Mouse (Mus musculus) neural tube, embryonic 11.5 days (tissue): ENCODE measurements around the gene U2surp. TPM values are rescaled to one million over a fixed set of nuclear protein-coding genes. Genes with fewer than 3 reads are reported as not detected.

Experiments
- ATAC-seq: fragments of 200-750 bp; cut with Nextera tagmentation; 2 replicates; pipeline ENCODE4 v1.8.0; 2017; ENCODE audit warnings: moderate number of reproducible peaks, mild to moderate bottlenecking, moderate TSS enrichment, moderate library complexity; ENCODE audit not compliant: insufficient read depth, low FRiP score, low TSS enrichment
- DNase-seq: peaks from one replicate; pipeline ENCODE4 v3.0.0-alpha.2; 2015; ENCODE audit warnings: low spot score
- H3K27ac ChIP-seq: fragments of 300-500 bp; sonication (generic); 2 replicates; pipeline ENCODE4 v1.5.1; 2014; ENCODE audit warnings: low read depth, mild to moderate bottlenecking, low read length
- H3K27me3 ChIP-seq: fragments of 300-500 bp; sonication (generic); 2 replicates; pipeline ENCODE4 v1.6.1; 2014; ENCODE audit warnings: mild to moderate bottlenecking, low read length, mixed read lengths; ENCODE audit not compliant: control insufficient read depth, insufficient read depth
- H3K36me3 ChIP-seq: fragments of 300-500 bp; sonication (generic); 2 replicates; pipeline ENCODE4 v1.6.1; 2014; ENCODE audit warnings: mild to moderate bottlenecking, low read length, moderate library complexity, mixed read lengths; ENCODE audit not compliant: control insufficient read depth, insufficient read depth
- H3K4me1 ChIP-seq: fragments of 300-500 bp; sonication (generic); 2 replicates; pipeline ENCODE4 v1.6.1; 2014; ENCODE audit warnings: low read length, mixed read lengths; ENCODE audit not compliant: control insufficient read depth, insufficient read depth
- H3K4me2 ChIP-seq: fragments of 300-500 bp; sonication (generic); 2 replicates; pipeline ENCODE4 v1.6.1; 2014; ENCODE audit warnings: low read depth, mild to moderate bottlenecking, moderate library complexity
- H3K4me3 ChIP-seq: fragments of 300-500 bp; sonication (generic); 2 replicates; pipeline ENCODE4 v1.5.1; 2014; ENCODE audit warnings: low read depth, low read length
- H3K9ac ChIP-seq: fragments of 300-500 bp; sonication (generic); 2 replicates; pipeline ENCODE4 v1.6.1; 2014; ENCODE audit warnings: mild to moderate bottlenecking, low read length
- H3K9me3 ChIP-seq: fragments of 300-500 bp; sonication (generic); 2 replicates; pipeline ENCODE4 v1.6.1; 2016; ENCODE audit warnings: low read length; ENCODE audit not compliant: control insufficient read depth
- WGBS: fragments of 180-500 bp; shearing (Covaris S2); extraction: QIAGEN DNeasy Blood & Tissue Kit; methylation state at CpG from one replicate; pipeline ENCODE4 v1.1.7; 2014; 5-methylcytosine and 5-hydroxymethylcytosine counted together
- polyA plus RNA-seq: library from polyadenylated mRNA; unstranded; fragments of >200 nt; fragmentation: Nextera tagmentation; extraction: Ambion mirVana; gene quantifications from 2 replicates; pipeline ENCODE4 v1.2.1, GENCODE M21; 2014

The U2surp gene
- 119 and 133 TPM in 2 replicates for polyA plus RNA-seq

DNA sequence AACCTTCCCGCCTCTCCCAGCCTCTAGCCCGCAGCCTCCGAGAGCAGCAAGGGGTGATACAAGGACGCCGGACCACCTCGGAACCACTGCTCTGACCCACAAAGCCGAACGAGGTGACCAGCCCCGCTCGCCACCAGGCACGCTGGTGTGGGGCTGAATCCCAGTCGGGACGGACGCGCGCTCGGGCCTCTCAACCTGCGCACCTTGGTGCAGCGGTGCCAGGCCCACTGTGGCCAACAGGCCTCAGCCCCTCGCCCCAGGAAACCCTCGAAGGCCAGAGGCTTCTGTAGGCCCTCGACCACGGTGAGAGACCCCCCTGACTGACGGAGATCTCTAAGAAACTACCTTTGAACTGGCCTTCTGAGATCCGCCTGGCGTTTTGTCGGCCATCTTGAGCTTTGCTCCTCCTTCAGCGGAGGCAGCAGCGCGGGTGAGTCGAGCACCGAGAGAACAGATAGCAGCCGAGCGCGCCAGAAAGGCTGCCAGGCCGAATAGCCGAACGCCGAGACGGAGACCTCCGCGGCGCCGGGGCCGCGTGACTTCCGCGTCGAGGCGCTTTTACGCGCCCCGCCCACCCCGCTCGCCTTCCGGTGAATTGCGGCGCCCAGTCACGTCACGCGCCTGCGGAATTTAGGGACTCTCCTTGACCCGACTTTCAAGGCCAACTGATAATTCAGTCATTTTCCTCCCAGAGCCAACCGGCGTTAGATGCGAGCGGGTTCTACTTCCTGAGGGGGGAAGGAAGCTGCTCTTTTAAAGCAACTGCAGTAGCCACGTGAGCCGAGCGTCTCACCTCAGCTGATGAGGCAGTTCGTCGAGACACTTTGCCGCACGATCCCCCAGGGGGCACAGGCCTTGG, at the start of gene U2surp:
TSS of gene U2surp (minus strand) at position 525 of the 859 bp plus-strand sequence.
- Histone ChIP-seq H3K9ac (peak within 1 kb of the TSS; percentile 96), H3K4me1 (peaks cover 9% of the 10 kb centered on the region), H3K4me3 (peak within 1 kb of the TSS; percentile 98), H3K27ac (peak within 1 kb of the TSS; percentile 84), H3K36me3 (no peaks in the 10 kb centered on the region), H3K4me2 (peak within 1 kb of the TSS; percentile 85), H3K27me3 (no peaks in the 10 kb centered on the region), H3K9me3 (no peaks in the 10 kb centered on the region)
- DNase-seq (peak; percentile 98), ATAC-seq (peak; percentile 92)
- under 1% methylated on average over 74 of the region's 74 CpGs for WGBS

DNA sequence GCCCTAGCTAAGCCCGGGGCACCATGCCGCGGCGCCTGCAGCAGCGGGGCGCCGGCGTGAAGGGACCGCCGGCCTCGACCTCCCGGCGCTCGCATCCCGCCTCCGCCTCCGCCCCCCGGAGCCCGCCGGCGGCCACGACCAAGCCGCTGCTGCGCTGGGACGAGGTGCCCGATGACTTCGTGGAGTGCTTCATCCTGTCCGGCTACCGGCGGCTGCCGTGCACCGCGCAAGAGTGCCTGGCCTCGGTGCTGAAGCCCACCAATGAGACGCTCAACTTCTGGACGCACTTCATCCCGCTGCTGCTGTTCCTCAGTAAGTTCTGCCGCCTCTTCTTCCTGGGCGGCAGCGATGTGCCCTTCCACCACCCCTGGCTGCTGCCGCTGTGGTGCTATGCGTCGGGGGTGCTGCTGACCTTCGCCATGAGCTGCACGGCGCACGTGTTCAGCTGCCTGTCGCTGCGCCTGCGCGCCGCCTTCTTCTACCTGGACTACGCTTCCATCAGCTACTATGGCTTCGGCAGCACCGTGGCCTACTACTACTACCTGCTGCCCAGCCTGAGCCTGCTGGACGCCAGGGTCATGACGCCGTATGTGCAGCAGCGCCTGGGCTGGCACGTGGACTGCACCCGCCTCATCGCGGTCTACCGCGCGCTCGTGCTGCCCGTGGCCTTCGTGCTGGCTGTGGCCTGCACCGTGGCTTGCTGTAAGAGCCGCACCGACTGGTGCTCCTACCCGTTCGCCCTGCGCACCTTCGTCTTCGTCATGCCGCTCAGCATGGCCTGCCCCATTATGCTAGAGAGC, 48.3 kb upstream of the U2surp start:
- peaks cover 32% of the 10 kb centered on the region for H3K27me3 ChIP-seq
- H3K9ac ChIP-seq, result peak overlapping the region; percentile 65
- DNase-seq (peak; percentile 59), ATAC-seq (peak; percentile 68)
- 14% methylated on average over 69 of the region's 78 CpGs for WGBS
- peaks cover 6% of the 10 kb centered on the region; the same call in 1 of the 2 replicates for H3K4me1 ChIP-seq
- H3K4me3 ChIP-seq, result peak overlapping the region; percentile 62
- H3K27ac ChIP-seq, result no peak overlapping the region
- H3K9me3 ChIP-seq, result no peaks in the 10 kb centered on the region
- H3K36me3 ChIP-seq, result no peaks in the 10 kb centered on the region
- H3K4me2 ChIP-seq, result peak overlapping the region; percentile 94

DNA sequence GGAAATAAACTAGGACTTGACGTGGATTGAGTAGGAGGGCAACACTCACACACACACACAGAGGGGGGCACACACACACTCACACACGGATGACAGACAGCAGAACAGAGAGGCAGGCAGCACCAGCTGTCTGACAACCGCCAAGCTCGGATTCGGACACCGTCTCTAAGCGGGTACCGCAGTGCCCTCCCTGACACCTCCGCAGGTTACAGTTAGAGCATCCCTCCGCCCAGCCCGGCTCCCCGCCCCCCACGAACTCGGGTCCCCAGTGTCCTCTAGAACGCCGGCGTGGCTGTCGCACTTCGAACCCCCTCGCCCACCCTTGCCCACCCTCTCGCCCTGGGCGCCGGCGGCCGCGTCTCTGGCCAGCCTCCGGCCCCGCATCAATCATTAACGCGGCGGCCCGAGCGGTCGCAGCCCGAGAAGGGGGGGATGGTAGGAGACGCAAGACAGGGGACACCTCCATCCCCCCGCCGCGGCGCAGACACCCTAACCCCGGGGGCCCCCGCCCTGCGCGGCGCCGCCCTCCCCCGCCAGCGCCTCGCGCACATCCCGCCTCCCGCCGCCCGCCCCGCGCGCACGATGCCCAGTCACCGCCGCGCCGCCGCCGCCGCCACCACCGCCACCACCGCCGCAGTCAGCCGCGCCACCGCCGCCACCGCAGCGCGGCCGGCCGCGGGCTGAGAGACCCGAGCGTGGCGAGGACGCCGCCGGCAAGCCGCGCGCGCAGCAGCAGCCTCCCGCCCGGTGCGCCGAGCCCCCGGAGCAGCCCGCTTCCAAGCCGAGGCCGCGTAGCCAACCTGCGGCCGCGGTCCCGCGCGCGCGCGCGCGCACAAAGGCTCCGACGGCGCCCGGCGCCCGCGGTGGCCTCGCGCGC, 47.5 kb upstream of the U2surp start, which contains the start of gene Paqr9:
TSS of gene Paqr9 (plus strand) at position 599 of the 877 bp plus-strand sequence.
- H3K4me2 ChIP-seq, result peak within 1 kb of the TSS; percentile 94
- peak within 1 kb of the TSS; percentile 62 for H3K4me3 ChIP-seq
- peaks cover 6% of the 10 kb centered on the region; the same call in 1 of the 2 replicates for H3K4me1 ChIP-seq
- H3K9me3 ChIP-seq, result no peaks in the 10 kb centered on the region
- no peaks in the 10 kb centered on the region for H3K36me3 ChIP-seq
- DNase-seq (peak; percentile 61), ATAC-seq (peak; percentile 73)
- H3K27ac ChIP-seq, result no peak within 1 kb of the TSS
- peaks cover 32% of the 10 kb centered on the region for H3K27me3 ChIP-seq
- WGBS, result under 1% methylated on average over 64 of the region's 118 CpGs
- peak within 1 kb of the TSS; percentile 65 for H3K9ac ChIP-seq

DNA sequence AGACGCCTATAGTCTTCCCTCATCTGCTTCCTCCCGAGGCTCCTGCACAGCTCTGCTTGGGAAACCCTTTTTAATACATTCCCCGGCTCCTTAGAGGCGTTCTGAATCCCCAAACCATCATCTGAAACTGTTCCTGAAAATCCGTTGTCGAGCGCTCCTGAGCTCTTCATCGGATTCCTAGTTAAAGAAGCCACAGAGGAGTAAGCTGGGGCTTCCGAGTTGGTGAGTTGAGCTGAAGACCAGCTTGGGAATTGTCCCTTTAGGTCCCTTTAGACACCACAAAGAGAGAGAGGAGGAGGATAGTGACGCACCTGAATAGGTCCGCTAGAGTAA, 46.9 kb upstream of the U2surp start:
- no peaks in the 10 kb centered on the region for H3K36me3 ChIP-seq
- no peak for ATAC-seq
- no peaks in the 10 kb centered on the region for H3K9me3 ChIP-seq
- H3K4me2 ChIP-seq, result peak overlapping the region; percentile 94
- WGBS, result 13% methylated on average over 11 of the region's 11 CpGs
- H3K9ac ChIP-seq, result no peak overlapping the region
- DNase-seq, result peak; percentile 35
- H3K4me3 ChIP-seq, result peak overlapping the region; percentile 62
- no peak overlapping the region for H3K27ac ChIP-seq
- H3K27me3 ChIP-seq, result peaks cover 32% of the 10 kb centered on the region
- H3K4me1 ChIP-seq, result peaks cover 6% of the 10 kb centered on the region; the same call in 1 of the 2 replicates

DNA sequence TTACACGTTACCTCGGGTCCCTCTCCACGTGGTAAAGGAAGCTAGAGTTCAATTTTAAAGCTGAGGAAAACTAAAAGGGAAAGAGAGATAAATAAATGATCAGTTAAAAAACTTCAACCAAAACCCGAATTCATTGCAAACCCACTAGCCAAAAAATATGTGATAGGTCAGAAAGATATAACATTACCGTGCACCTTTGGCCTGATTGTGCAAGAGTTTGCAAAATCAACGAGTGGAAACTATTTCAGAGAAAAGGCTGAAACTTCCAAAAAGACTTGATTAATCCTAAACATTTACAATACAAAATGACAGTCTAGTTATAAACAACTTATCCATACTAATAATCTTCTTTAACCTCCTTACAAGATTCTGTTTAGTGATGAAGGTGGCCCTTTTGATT, 45.9 kb upstream of the U2surp start:
- no peak for ATAC-seq
- DNase-seq, result no peak
- Histone ChIP-seq H3K27ac (no peak overlapping the region), H3K4me2 (no peak overlapping the region), H3K9ac (no peak overlapping the region), H3K4me3 (no peak overlapping the region), H3K9me3 (no peaks in the 10 kb centered on the region), H3K36me3 (no peaks in the 10 kb centered on the region), H3K4me1 (peaks cover 6% of the 10 kb centered on the region; the same call in 1 of the 2 replicates), H3K27me3 (peaks cover 32% of the 10 kb centered on the region)
- 67% methylated on average over 6 of the region's 6 CpGs for WGBS

DNA sequence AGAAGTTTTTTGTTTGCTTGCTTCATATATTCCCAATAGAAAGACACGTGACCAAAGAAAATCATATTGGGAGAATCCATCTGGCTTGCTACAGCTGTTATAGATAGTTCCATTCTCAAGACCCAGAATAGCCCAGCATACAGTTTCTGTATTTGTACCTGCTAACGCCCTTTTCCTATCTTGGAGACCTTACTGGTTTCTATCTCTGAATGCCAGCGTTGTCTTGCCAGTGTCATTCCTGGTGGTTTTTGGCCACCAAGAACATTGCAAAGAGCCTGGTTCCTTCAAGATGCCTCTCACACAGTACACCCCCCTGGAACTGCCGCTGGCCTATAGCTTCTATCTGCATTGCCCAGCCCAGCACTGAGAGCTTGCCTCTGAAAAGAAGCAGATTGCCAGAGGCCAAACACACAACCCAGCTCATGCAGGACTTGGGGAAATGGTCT, 44.3 kb upstream of the U2surp start:
- DNase-seq (no peak), ATAC-seq (no peak)
- Histone ChIP-seq H3K4me1 (peaks cover 6% of the 10 kb centered on the region; the same call in 1 of the 2 replicates), H3K9ac (no peak overlapping the region), H3K36me3 (no peaks in the 10 kb centered on the region), H3K9me3 (no peaks in the 10 kb centered on the region), H3K27me3 (peaks cover 28% of the 10 kb centered on the region), H3K4me3 (no peak overlapping the region), H3K4me2 (no peak overlapping the region), H3K27ac (no peak overlapping the region)
- WGBS, result 91% methylated on average over 4 of the region's 4 CpGs

DNA sequence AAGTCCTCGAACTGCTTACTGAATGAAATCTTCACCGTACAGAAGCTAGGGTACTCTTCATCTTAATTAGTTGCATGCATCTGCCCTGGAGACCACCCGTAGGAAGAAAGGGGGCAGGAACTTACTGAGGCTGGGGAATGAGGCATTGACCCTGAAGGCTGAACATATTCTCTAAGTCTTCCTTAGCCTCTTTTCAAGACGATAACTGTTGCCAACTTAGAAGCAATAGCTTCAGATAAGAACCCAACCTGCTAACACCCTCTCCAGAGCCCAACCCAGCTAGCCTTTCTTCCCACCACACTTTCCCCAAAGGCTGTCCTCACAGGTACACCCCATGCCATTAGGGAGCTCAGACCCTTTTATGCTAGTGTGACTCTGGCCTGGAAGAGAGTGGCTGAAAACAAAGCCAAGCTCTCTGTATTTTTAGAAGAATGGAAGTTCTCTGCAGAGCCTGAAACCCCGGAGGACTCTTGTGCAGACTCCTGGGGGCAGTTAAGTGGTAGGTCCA, 43.5 kb upstream of the U2surp start:
- Histone ChIP-seq H3K27me3 (peaks cover 20% of the 10 kb centered on the region), H3K9me3 (no peaks in the 10 kb centered on the region), H3K27ac (no peak overlapping the region), H3K36me3 (no peaks in the 10 kb centered on the region), H3K9ac (no peak overlapping the region), H3K4me2 (no peak overlapping the region), H3K4me1 (peaks cover 4% of the 10 kb centered on the region; the same call in 1 of the 2 replicates), H3K4me3 (no peak overlapping the region)
- 84% methylated on average over 5 of the region's 5 CpGs for WGBS
- ATAC-seq (no peak), DNase-seq (no peak)
